Mouse (Mus musculus): ENCODE data around the gene Ptprn2.

The Ptprn2 gene

DNA sequence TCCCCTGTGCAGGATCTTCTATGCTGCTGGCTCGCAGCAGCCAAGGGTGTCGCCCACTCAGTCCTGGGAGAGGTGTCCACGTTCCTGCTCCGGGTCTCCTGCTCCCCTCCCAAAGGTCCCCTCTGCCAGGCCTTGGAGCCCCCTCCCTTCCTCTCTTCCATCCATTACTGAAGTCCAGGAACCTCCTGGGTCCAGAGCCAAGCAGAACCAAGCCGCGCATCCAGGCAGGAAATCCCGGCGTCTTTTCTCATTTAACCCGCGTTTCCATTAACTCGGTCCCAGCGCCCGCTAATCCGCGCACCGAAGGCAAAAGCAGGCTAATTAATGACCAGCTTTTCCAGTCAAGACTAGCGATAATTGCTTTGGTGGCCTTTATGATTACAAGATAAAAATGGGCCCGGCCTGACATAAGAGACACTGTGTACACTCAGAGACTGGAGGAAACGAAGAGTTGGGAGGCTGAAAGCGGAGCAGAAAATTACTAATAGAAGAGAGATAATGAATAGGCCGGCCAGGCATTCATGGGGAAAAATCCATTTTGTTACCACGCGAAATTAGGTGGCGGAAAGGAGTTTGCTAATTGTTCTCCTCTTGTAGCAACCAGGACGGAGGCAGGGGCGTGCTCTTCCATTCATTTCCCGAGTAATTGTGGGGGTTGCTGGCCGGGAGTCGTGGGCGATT, 674.8 kb downstream of the Ptprn2 start:
- no peak for DNase-seq (ENCODE audit: low spot score)

DNA sequence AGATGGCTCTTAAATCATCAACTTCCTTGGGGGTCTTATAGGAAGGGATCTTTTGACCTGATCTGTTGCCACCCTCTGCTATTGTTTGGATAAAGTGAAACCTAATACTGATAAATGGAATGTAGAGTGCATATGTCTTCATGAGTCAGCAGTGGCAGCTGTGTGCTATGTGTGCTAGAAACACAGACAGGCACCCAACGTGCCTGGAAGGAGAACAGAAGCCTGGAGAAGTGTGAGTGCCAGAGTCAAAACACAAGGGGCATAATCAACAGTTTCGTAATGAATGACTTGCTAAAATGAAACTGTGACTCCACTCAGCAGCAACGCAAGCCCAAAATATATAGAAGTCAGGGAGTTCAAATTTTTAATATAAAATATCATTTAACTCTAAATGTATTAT, 676.7 kb downstream of the Ptprn2 start:
- DNase-seq (ENCODE audit: low spot score): no peak

DNA sequence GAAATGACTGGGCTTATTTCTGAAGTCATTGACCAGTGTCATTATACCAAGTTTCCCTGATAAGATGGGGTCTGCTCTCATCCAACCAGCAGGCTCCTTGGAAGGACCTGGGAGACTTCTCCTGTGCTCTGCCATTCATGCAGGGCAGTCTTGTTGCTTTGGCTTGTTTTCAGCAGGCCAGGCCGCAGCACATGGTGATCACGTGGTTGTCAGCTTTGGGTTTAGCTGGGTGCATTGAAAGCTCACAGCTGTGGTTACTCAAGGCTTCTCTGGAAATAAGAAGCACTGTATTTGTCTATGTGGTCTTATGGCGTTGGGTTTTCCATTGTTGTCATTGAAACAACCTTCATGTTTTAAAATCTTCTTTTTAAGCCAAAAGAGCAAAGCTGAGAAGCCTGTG, 678.3 kb downstream of the Ptprn2 start:
- no peak for DNase-seq (ENCODE audit: low spot score)

DNA sequence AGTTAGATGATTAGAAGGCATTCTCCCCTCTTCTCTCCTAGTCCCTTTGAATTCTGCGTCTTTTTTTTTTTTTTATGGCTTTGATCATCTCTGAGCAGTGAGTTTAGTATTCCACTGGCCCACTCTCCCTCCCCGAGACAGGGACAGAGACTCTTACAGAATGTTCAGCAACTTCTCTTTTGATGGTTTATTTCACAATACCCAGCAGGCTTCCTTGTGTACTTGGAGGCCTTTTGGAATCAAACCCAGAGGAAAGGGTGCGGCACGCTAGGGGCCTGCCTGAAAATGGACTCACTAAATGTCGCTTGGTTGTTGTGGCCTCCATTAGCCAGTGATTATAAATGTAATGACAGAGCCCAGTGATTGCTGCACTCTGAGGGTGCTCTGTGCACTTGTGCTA, 680.7 kb downstream of the Ptprn2 start:
- DNase-seq (ENCODE audit: low spot score): no peak

GRCm38 (mm10) chr12:117169670-117170069, 684.1 kb downstream of the Ptprn2 start:
- no peak for DNase-seq (ENCODE audit: low spot score)

DNA sequence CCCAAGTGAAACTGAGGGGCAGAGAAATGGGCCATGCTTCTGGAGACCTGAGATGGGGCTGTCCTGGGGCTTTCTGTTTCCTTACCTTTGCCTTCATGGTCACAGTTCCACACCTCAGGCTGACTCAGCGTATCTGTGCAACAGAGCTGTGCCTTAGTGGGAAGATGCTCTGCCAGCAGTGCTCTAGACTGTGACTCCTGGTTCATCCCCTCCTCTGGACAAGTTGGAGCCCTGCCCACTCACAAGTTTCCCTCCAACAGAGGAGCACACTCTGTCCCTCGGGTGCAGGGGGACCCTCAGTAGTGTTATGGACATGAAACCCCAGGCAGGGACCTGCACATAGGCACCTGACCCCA, 687.0 kb downstream of the Ptprn2 start:
- no peak for DNase-seq (ENCODE audit: low spot score)

DNA sequence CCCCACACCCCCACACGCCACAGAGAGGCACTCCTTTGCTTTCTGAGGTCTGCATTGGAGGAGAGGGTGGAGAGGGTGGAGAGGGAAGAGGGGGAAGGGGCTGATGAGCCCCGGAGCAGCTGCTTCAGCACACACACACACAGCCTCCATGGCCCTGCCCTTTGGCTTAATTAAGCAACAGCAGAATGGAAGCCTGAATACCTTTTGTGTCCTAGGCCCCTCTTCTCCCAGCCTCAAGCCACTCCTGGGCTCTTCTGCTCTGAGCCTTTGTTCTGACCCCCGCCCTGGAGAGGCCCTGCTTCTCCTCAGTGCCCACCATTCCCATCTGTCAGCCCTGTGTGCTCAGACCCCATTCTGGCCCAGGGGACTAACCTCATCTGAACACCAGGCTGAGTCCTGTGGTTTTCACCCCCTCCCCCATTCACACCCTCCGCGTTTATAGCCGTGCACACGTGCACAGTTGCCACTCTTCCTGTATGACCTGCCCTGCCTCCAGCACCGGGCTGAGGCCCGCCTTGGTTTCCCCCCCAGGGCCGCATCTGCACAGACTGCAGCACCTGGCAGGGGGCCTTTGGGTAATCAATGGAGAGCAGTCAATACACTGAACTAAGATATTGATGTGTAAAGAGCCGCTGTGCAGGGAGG, 687.5 kb downstream of the Ptprn2 start:
- DNase-seq (ENCODE audit: low spot score): no peak

- DNase-seq (ENCODE audit: low spot score): no peak
These were observed 688.7 kb downstream of the Ptprn2 start for GRCm38 (mm10) chr12:117174189-117174588.

GRCm38 (mm10) chr12:117175072-117175681, 689.7 kb downstream of the Ptprn2 start:
- DNase-seq (ENCODE audit: low spot score): no peak

GRCm38 (mm10) chr12:117176259-117176823, 690.8 kb downstream of the Ptprn2 start:
- no peak for DNase-seq (ENCODE audit: low spot score)

- DNase-seq (ENCODE audit: low spot score): no peak
These were observed 701.6 kb downstream of the Ptprn2 start for GRCm38 (mm10) chr12:117187167-117187566.

DNA sequence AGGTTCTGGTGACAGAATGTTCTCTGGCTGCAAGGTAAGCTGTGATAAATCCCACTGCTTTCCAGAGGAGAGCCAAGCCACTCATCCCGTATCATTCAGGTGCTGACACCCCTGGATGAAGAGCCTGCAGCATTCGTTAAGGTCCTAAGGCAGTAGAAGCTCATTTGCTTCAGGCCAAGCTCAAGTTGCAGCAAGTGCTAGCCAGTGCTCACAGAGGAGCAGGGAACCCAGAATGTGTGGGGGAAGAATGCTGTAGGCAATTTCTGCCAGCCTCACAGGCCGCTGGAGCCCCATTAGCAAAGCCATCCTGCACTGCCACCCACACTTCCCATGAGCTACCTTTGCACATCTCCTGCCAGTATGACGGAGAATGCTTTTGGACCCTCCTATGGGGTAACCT, 706.5 kb downstream of the Ptprn2 start:
- DNase-seq (ENCODE audit: low spot score): no peak

DNA sequence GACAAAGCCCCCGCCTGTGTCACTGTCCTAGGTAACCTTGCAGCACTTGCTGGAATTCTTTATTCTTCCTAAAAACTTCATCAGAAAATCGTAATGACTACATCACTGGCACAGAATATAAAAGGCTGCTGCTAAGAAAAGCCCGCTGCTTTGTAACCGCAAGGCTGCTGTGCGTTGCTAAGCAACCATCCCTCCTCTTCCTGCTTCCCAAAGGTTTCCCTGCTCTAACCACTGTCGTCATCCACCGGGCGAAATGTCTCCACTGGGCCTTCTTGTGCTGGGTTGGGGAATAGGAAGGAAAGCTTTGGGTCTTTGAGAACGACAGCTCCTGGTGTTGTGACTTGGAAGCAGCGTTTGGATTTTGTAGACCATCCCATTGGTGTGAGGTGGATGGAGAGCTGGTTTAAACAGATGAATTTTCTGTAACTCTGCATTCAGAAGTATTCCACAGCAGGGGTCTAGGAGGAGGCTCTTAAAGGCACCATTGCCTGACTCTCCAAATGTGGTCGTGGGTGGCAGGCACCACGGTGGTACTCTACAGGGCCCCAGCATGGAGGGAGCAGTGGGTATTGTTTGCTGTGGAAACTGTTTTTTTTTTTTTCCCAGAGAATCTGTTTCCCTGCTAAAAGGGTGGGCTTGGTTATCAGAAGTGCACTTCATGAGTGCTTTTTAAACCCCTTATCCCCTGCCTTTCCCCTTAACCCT, 711.4 kb downstream of the Ptprn2 start:
- DNase-seq (ENCODE audit: low spot score): no peak

DNA sequence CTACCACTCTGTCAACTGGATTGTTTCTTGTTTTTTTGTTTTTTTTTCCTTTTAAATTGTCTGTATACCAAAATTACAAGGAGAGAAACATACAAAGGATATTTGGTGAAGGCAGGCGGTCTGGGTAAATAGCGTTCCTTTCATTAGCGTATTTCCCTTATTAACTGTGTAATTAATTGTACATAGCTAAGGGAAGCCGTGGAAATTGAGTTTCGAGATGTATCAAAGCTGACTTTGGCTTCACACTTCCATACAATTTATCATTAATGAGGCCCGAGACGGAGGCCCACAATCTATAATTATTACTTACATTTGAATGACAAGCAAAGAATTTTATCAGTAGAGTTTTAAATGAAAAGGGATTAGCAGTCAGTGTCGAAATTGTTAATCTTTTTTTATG, 712.6 kb downstream of the Ptprn2 start:
- DNase-seq (ENCODE audit: low spot score): no peak

DNA sequence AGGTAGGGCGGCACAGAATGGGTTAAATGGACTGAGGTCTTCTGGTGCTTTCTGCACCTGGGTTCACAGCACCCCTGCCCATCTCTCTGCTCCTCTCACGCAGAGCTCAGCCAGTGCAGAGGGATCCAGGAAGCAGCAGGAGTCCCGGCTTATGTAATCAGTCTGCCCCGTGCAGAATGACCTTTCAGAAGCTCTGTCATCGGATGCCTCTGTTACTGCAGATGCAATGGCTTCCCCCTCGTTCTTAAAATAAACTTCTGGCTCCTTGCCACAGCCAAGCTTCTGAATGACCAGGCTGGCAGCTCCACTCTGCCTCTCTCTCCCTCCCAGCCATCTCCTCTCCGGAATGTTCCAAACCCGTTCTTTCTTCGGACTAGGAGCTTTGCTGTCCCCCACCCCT, 714.6 kb downstream of the Ptprn2 start:
- DNase-seq (ENCODE audit: low spot score): peak; percentile 19

DNA sequence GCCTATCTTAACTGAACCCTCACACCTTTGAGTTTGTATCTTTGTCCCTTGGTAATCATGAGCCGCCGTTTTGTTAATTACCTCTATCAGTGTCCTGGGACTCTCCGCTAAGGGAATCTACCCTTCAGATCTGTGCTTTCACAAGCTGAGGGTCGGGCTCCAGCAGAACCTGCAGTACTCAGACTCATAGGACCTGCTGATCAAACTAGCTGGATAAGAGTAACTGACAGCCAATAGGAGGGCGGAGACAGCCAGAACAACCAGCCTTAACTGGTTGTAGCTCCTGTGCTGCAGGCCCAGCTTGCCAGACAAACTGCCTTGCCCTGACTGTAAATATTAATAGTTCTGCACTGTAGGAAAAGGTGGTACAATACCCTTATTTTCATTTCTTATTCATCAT, 715.1 kb downstream of the Ptprn2 start:
- DNase-seq (ENCODE audit: low spot score): no peak

GRCm38 (mm10) chr12:117203506-117203905, 718.0 kb downstream of the Ptprn2 start:
- no peak for DNase-seq (ENCODE audit: low spot score)

- no peak for DNase-seq (ENCODE audit: low spot score)
These were observed 719.4 kb downstream of the Ptprn2 start for GRCm38 (mm10) chr12:117204905-117205304.

GRCm38 (mm10) chr12:117207421-117208120, 722.1 kb downstream of the Ptprn2 start:
- DNase-seq (ENCODE audit: low spot score): no peak

- no peak for DNase-seq (ENCODE audit: low spot score)
These were observed 724.9 kb downstream of the Ptprn2 start for GRCm38 (mm10) chr12:117210467-117210866.

DNA sequence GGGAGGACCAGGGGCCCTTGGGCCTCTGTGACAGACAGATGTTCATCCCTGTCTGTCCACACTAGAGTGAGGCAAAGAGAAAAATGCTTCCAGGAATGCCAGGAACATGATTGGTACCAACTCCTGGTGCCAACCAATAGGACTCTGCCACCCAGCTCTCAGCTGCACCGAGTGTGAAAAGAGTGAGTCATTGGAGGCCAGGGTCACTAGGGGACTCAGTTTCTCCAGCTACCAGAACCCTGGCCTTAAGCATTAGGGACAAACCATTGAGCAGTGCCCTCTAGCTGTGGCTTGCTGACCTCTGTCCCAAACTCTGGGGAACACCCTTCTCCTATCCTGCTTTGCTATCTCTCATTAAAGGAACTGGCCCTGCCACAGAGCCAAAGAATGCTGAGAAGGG, 728.0 kb downstream of the Ptprn2 start:
- no peak for DNase-seq (ENCODE audit: low spot score)

DNA sequence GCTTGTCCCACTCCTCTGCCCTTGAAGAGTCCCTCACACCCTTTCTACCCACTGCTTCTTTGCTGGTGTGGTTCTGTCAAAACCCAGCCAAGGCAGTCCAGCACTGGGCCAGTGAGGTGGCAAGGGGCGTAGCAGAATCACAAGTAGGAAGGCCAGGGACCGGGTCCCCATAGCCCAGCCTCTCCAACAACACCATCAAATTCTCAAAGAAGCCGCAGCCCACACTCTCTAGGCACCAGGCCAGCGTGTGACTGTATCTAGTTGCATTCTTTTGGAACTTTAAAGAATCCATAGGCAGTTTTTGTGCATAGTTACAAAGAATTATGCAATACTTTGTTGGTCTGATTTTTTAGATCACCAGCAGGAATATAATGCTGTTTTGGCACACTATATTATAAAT, 728.8 kb downstream of the Ptprn2 start:
- no peak for DNase-seq (ENCODE audit: low spot score)
